Mouse (Mus musculus) testis, postnatal 14 days (tissue): Measurements from ENCODE around the gene Noxa1.

Source experiments
- DNase-seq: peaks from one replicate; pipeline ENCODE4 v3.0.0; 2021; ENCODE audit warnings: low spot score

Noxa1 gene

DNA sequence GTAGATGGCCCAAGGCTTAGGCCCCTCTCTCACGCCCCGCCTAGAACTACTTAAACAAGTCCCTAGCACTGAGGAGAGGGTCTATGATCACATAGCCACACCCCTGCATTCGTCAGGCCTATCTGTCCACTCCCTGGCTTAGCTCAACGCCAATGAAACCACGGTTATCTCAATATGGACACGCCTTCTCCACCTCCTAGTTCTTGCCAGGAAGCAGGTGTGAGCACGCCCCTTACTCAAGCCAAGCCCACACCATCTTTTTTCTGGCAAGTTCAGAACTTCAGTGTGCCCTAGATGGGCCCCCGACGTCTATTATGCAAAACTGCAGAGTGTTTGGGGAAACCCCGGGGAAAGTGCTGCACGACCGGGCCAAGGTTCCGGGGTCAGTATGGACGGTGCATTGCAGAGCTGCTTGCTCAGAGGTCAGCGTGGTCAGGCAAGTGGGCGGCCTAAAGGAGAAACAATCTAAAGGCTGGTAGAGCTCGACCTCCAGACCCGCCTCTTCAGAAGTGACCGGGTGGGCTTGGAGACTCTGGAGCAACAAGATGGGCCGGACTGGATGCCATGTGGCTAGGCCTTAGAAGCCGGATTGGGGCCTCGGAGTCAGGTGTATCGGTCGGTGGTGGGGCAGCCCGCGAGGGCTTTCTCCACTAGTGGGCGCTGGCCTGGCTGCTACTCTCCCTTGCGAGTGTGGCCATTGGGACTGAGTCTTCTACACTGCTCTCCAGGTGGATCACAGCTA lies at the start of gene Noxa1:
TSS of gene Noxa1 (minus strand) at position 41 of the 742 bp plus-strand sequence.
- DNase-seq, result peak; percentile 35

DNA sequence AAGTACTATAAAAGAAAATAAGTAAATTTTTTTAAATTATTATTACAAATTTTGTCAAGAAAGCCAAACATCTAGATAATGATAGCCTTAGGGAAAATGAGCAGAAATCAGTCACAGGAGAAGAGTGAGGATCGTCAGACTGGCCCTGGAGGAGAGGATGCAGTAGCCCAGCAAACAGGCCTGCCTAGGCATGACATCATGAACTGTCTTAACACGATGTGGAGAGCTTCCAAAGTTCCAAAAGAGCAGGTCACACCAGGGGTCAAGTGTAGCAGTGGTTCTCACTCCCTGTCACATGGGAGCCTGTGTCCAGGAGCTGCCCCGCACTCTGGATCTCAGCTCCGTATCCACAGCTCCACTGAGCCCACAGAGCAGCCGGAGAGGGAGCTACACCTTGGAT lies 47.0 kb upstream of the Noxa1 start:
- no peak for DNase-seq

DNA sequence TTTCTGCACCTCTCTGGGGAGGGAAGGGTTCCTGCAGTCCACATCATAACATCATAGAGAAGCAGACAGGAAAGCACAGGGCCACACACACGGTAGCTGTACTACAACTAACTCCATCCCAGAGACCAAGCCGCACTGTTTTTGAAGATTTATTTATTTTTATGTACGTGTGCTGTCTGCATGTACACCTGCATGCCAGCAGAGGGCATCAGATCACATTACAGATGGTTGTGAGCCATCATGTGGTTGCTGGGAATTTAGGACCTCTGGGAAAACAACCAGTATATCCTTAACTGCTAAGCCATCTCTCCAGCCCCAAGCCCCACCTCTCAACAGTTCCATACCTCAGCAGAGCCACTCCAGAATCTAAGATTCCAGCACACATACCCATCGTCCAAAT lies 46.2 kb upstream of the Noxa1 start:
- DNase-seq, result no peak

DNA sequence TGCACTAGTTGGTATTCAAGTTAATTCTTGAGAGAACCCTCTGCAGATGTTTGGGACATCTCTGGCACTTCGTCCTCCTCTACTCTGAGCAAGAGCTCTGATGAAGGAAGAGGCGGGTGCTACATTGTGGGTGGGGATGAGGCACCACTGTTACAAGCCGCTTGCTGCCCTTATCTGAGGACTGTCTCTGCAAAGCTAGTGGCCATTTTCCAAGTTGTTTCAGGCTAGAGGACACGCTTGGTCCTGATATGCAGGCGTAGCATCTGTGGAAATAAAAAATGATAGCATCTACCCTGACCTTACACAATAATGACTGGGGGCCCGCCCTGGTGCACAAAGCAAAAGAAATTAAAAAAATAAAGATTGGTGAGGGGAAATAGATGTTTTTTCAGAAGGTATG lies 42.9 kb upstream of the Noxa1 start:
- DNase-seq, result no peak

DNA sequence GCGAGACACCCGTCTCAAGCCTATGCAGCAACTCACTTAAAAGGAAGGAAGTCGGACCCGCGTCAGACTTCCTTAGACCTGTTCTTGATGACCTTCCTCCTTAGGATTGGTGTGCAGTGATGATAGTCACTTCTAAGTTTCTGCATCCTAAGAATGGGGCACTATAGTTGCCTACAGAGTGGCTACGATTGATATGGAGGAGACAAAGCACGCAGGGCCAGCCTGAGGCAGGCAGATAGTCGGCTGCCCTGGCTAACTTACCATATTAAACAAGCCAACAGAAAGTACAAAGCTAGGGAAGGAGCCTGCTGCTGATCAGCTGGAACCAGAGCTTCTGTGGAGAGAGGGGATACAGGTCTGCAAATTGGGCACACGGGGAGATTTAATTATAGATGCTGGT lies 36.7 kb upstream of the Noxa1 start:
- DNase-seq, result no peak

DNA sequence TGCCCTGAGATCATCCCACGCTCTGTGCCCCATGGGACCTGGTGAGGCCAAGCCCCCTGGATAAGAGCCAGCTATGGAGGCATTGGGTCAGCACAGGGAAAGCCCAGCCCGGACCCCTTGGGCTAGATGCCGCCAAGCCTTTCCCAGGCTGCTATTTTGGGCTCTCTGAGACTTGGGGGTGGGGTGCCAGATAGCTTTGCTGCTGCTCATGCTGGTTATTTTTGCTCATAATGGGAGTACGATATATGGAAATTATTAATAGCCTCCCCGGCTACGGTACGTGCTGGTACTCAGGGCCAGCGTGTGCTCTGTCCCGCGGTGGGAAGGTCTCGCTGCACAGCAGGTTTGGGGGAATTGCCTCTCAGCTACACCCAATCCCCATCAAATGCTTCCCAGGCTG lies 33.1 kb upstream of the Noxa1 start:
- no peak for DNase-seq

DNA sequence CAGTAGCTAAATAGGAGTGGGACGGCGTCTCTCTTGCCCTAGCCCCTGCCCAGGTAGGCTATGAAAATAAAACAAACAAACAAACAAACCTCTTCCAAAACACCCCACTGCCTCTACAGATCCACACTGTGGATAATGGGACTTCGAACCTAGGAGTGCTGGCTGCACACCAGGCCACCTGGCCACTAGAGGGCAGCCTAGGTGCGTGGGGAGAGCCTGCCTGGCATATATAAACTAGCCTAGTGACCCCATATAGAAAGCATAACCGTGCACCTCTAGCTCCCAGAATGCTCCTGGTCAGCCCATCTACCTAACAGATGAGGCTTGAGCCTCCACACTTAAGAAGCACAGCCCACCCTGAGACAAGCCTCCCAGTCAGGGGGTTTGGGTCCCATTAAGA lies 32.3 kb upstream of the Noxa1 start:
- DNase-seq, result peak; percentile 35

DNA sequence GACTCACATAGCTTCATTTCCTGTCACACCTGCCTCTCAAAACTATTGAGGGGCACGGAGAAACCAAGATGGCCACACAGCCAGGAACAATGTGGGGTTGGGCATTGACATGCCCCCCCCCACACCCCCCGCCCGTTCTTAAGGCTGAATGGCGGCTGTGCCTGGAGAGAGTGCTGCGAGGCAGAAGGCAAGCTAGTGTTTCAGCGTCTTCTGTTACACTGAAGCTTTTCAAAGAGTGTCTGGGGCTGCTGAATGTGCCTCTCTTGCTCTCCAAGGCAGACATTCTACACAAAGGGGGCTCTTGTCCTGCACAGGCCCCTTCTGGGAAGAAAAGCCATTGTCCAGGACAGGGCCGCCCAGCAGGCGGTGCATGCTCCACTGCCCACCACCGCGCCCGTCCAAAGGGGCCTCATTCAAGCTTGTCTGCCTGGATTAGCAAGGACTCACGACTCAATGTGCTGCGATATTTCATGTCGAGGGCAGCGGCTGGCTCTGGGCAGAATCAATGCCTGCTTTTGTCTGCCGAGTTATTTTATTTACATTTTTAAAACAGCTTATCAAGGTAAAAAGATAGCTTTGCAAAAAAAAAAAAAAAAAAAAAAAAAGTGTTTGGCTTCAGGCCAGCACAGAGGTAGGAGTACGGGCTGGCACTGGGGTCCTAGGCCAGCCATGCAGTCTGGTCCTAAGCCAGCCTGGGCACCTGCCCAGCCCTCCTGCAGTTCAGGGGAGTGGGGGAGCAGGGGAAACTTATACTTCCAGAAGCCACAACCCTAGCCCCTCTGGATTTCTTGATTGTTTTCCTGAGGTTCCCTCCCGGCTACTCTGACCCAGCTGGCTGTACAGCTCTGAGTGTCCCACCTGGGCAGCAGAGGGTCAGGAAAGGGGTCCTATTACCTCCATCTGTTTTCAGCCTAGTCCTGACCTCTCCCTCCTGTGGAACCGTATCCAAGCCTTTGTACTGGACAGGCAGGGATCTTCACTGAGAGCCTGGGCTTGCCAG lies 31.4 kb upstream of the Noxa1 start:
- DNase-seq, result peak; percentile 67

DNA sequence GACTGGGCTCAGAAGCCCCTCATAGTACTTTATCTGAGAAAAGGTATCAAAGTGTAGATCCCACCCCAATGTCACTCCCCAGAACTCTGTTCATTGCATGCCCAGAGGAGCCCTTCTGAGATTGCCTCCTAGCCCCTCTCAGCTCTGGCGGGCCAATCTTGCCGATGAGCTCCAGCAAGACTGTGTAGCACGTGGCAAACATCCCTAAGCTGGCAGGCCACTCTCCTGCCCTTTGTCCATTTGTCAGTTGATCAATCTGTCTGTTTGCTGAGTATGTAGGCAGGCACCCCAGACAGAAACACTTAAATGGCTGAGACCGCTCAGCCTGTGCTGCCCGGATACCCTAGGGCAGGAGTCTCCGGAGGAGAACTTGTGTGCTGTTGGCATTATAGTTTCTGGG lies 30.2 kb upstream of the Noxa1 start:
- no peak for DNase-seq

DNA sequence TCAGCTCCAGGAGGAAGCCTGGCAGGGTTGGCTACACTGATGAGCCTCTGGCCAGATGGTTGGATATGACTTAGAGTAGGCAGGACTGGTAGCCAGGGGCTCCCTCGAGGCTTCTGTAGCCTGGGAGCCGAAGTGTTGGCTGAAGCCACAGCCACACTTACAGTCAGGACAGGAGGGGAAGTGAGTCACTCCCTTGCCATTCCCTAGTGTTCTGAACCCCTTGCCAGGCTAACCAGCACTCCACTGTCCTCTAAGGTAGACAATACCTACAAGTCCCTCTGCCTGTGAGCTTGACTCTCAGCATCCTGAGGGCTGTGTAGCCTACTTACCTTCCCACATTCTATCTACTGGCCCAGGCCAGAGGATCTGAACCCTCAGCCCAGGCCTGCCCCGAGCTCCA lies 29.5 kb upstream of the Noxa1 start:
- no peak for DNase-seq

DNA sequence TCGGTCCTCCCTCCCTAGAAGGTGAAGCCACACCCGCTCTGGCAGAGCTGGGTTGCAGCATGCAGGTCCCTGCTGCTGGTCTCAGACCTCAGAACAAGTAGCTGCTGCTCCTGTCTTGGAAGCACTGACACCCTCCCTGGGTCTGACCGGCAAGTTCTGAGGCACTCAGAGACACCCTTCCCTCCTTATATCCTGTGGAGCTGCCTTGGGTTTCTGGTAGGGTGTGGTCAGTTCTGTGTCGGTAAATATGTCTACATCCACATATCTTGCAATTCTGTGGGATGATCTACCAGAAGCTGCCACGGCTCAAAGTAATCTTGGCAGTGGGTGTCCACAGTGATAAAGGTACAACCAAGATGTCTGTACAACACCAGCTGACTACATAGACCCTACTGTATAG lies 28.6 kb upstream of the Noxa1 start:
- DNase-seq, result no peak

DNA sequence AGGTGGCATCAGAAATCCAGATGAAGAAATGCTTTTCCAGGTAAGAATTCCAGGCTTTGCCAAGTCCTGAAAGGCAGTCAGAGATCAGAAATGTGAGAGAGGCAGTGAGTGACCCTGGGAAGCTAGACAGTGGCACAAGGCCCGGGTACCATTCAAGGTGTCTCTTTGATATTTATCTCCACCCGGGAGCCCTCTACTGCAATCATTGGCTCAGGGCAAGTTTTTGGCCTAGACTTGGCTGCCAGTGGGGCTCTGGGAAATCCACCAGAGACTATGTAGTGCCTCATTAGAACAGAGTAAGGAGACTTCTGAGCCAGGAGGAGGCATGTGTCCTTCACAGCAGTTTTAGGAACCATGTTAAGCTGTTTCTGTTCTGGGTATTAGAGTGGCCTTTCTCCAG lies 27.7 kb upstream of the Noxa1 start:
- DNase-seq, result no peak

DNA sequence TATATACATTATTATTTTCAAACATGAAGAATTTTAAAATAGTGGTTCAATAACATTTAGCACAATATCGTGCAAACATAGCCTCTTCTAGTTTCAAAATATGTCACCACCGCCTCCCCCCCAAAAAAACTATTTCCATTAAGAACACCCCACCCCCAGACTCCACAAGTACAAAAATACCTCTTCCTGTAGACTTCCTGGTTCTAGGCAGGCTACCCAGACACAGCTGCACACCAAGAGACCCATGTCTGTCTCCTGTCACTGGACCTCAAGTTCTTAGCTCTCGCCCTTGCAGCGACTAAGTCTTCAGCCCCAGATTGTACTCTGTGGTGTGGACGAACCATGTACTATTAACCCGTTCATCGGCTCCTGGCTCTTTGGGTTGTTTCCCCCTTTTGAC lies 26.0 kb upstream of the Noxa1 start:
- DNase-seq, result no peak

DNA sequence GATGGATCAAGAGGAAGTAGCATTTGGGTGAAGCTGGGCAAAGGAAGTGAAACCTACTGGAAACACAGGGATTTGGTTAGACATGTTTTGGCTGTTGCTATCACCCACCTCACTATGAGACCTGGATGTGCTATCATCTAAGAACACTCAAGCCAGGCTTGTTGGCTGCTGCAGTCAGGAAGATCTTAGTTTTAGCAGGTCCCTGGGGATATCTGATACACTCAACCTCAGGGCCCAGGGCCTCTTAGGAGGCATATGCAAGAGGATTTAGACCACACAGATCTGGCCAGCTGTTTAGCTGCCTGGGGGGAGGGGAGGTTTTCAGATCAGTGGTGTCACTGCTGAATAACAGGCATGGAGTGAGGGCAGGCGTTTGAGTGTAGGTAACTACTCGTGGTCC lies 20.5 kb upstream of the Noxa1 start:
- DNase-seq, result no peak

DNA sequence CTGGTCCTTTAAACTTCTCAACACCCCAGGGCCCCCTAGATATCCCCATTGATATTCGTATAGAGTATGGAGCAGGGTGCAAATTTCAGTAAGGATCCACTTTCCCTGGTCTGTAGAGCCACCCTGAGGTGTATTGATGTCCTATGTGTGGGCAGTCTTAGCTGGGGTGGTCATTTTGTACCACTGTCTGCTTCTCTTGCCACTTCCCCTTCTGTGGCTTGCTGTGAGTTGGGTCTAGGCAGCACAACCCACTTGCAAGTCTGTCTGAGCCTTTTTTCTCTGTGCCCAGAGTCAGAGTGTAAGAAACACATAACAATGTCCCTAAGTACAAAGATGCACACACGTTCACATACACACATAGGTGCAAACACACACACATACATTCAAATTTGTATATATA lies 19.4 kb upstream of the Noxa1 start:
- DNase-seq, result no peak

DNA sequence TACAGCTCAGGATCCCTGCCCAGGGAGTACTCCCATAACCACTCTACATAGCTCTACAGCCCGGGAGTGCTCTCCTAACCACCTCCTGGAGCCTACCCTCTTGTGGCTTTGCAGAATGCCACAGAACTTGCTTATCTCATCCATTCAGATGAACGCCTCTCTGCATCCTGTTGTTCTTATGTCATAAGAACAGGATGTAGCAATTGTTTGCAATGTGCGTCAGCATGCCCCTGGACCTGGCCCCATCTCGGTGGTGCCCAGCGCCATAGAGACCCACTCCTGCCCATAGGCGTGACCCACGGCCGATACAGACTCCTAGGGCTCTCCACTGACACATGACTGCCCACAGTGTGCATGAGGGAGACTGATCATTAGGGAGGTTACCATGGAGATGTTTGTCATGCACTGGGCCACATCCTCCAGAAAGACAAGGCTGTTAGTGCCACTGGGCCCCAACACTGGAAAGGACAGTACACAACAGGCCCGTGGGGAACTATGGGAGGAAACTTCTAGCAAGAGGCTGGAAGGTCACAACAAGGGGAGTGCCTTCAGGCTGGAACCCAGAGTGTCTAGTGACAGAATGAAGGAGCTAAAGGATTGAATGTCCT lies 16.3 kb upstream of the Noxa1 start:
- DNase-seq, result no peak

DNA sequence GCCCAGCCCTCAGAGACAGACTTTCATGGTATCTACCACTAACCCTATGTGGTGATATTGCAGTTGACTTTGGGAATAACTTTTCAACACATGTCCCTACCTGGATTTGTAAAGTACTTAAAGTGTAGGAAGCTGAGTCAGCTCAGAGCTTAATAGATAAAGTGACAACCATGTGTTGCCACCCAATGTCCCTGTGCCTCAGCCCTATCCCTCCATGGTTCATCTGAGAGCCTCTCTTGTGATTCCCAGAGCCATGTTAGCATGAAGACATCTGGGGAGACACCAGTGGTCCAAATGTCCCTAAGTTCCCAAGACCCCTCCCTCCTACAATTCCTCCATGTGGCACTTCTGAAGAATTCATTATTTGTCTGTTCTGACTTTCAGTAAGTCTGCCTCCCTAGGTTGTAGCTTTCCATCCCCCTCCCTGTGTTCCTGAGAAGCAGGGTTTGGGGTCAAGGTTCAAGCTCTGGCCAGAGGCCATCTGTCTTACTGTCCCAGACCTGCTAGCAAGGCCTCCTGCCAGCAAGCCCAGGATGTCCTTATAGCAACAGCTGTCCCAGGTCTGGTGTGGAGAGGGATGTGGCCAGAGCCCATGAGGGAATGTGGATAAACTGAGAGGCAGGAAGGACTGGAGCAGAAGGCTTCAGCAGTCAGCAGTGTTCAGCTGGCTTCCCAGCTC lies 15.7 kb upstream of the Noxa1 start:
- DNase-seq, result no peak

DNA sequence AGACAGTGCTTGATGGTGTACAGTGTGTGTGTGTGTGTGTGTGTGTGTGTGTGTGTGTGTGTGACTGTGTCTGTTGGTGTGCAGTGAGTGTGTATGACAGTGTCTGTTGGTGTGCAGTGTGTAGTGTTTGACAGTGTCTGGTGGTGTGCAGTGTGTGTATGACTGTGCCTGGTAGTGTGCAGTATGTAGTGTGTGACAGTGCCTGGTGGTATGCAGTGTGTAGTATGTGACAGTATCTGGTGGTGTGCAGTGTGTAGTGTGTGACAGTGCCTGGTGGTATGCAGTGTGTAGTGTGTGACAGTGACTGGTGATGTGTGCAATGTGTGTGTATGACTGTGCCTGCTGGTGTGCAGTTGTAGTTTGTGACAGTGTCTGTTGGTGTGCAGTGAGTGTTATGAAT lies 14.5 kb upstream of the Noxa1 start:
- DNase-seq, result no peak

DNA sequence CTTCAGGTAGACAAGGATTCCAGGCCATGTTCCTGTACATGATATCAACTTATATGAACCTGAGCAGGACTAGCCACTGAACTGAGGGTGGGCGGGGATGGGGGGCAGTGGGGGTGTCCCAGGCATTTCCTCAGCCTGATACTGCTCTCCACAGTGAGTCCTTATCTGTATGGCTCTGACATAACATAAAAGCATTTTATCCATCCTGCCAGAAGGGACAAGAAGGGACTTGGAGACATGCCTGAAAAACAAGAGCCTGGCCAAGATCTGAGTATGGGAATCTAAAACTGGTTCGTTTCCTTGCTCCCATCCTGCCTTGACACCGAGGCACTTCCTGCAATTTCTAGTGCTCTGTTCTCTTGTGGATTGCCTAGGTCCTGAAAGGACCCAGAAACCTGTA lies 11.1 kb upstream of the Noxa1 start:
- DNase-seq, result no peak

DNA sequence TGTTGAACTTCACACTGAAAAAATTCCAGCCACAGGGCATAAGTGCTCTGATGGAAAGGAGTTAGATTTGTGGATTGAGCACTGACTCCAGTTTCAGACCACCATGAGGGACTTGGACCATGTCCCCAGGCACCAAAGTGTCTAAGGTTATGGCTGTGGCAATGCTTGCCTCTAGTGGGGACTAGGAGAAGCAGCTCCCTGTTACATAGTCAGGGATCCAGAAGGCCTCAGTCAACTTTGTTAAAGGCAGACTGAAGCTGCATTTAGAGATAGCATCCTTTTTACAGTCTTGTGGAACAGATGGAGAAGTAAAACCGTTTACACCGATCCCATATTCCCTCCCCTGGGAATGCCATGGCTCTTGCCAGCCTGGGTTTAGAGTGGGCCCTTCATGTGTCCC lies 9.2 kb upstream of the Noxa1 start:
- DNase-seq, result no peak

DNA sequence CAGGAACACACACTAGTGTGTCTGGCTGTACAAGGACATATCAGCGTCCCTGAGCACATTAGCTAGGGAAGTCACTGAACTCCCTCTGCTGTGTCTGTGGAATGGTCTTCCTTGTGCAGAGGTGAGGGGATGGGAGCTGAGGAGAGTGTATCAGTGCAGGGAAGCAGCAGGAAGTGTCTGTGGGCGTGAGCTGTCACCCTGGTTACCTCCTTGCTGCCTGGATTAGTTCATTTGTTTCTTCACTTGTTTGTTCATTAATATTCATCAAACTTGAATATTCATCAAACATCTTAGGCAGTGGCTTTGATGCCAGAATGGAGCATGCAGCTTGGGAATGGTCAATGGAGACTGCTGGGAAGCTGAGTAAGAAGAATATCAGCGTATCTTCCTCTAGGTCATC lies 4.8 kb upstream of the Noxa1 start:
- no peak for DNase-seq

DNA sequence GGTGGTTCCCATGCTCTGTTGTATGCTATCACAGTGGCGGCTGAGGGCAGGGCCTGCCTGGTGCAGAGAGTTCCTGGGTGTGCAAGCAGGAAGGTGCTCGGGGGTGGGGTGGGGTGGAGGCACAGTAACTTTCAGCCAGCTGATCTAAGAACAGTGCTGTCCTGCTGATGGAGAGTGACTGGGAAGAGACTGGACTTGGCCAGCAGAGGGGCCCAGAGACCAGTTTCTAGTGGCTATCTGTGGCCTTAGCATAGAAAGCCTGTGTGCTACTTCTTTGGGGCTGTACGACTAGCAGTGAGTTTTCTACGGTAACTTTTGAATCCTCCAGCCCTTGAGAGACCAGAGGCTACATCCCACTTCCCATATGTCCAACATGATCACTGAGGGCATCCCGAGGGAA lies 4.0 kb upstream of the Noxa1 start:
- DNase-seq, result no peak
